Mouse (Mus musculus) left cerebral cortex, postnatal 14 days (tissue): ENCODE measurements at regions not wholly inside any gene's neighbourhood (a gene's known extent, or its start where the extent isn't known, plus 50 kb on each side); places are given as distances from the start of the nearest gene placed in this dataset.

Source experiments
- DNase-seq, 2 experiments: peaks; one replicate each; pipeline ENCODE4 v3.0.0; 2021 to 2022; ENCODE audit warnings: low spot score in 2 of 2, mixed read lengths in 1 of 2
- intact Hi-C: fragments of 180-260 bp; cut with DNase I; formaldehyde crosslinking; loops from one replicate; pipeline ENCODE4 v1.15.1; 2025

DNA sequence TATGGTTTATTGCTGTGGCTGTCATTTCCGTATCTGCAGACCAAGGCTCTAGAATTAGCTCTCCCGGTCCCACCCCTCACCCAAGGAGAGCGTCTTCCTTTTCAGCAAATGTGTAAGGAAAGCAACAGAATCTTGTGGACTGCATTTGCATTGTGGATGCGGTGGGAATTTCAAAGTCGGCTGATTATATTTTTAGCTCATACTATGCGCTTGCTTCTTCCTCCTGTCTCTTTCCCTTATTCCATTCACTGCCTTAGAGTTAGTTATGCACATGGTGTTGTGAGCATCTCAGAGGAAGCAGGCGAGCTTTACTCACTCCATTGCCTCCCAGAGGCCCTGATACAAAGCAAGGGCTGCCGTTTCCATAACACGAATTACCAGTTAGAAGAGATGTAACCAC lies 375.6 kb upstream of the Slc30a5 start:
- intact Hi-C loops = no loop called here

GRCm38 (mm10) chr13:101203463-101203862 lies 370.2 kb upstream of the Slc30a5 start:
- DNase-seq = no peak
- intact Hi-C loops = no loop called here

More for the DNA sequence above, 375.6 kb upstream of the Slc30a5 start:
- DNase-seq = peak in 1 of 2 experiments; percentile 46

DNA sequence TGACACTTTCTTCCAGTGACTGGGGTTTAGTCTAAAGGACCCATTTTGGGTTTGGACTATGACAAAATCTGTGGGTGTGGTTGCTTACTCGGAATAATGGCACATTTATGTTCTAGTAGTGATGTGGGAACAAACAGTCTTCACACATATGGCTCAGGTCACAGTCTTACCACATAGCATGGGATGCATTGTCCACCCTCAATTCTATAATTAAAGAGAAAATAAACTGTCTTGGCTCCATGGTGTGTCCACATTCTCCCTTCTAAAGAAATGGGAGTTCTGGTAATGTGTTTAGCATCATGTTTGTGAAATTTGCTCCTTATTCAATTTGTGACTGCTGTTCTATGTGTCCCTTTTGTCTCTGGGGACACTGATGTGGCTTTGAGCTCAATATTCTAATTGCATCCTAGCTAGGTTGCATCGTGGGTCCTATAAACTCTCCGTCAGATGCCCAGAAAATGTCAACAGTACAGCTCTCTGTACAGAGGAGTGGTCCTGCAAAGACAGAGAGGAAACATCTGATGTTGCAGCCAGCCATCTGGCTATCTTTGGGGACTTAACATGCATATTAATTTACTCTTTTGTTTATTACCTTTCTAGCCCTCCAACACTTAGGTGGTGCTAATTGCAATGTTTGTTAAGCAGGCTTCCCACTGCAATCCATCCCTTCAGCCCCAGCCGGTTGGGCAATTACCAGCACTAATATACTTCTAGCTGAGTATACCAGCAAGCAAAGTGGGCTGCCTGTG lies 369.5 kb upstream of the Slc30a5 start:
- intact Hi-C loops = no loop called here
- no peak for DNase-seq

- intact Hi-C loops = no loop called here
- DNase-seq = no peak
Measured at GRCm38 (mm10) chr13:101190249-101190830, 357.1 kb upstream of the Slc30a5 start.

DNA sequence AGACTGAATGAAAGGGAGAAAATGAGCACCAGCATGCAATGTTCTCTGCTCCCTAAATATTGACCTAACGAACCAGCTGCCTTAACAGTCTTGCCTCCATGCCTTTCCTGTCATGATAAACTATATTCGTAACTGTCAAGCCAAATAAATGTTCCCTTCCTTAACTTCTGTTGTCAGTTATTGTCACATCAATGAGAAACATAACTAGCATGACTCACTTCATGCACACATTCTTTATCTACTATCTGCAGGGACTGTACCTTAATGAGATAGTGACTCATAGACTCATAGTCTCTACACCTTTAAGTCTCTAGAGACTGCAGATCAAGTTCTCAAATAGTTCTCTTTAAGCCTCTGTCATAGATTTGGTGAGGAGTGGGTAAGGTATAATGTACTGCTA lies 349.2 kb upstream of the Slc30a5 start:
- intact Hi-C loops = no loop called here
- DNase-seq = no peak

DNA sequence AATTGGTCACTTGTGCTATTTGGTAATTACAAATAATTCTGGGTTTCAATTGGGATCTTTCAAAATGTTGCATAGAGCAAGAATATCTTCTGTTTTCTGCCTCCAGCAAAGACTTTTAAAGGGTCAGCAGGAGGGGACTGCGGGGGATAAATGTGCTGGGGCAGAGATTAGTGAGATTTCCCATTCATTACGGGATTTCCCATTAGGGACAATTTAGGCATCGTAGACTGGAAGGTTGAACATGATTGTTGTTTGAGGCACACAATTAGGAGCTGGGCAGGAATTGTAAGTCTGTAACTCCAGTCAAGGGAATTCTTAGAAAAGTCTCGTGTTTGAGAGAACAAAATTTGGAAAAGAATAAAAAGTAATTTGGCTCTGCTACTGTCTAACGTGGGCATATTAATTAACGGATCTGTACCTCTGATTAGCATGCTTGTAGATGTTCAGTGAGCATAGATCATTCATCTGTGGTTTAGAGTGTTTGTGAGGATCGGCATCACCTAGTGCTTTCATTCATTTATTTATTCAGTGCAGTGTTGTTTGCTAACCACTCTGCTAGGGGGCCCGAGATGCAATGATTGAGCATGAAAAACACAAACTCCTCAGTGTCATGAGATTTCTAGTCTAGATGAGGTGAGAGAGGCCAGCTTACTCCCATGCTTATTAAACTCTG lies 341.9 kb upstream of the Slc30a5 start:
- DNase-seq = no peak
- intact Hi-C loops = no loop called here

DNA sequence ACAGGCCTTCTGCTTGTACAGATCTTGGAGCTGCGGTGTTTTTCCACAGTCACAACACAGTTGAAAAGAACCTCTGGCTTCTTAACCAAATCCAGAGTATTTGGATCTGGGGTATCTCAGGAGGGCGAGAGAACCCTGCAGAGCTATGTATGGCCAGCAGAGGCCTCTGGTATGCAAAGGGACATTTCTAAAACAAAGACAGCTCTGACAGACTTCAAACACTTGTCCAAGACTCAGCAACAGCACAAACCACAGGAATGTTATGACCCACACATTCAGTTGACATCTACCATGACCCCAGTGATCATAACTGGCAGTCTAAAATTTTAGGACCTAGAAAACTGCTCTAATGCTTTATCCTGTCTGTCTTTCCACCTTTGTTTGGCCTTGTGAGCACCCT lies 328.5 kb upstream of the Slc30a5 start:
- intact Hi-C loops = no loop called here
- DNase-seq = no peak

- intact Hi-C loops = no loop called here
- no peak for DNase-seq
Measured at GRCm38 (mm10) chr13:101159878-101160277, 326.7 kb upstream of the Slc30a5 start.

- DNase-seq = no peak
- intact Hi-C loops = no loop called here
Measured at GRCm38 (mm10) chr13:101153760-101154159, 320.5 kb upstream of the Slc30a5 start.

DNA sequence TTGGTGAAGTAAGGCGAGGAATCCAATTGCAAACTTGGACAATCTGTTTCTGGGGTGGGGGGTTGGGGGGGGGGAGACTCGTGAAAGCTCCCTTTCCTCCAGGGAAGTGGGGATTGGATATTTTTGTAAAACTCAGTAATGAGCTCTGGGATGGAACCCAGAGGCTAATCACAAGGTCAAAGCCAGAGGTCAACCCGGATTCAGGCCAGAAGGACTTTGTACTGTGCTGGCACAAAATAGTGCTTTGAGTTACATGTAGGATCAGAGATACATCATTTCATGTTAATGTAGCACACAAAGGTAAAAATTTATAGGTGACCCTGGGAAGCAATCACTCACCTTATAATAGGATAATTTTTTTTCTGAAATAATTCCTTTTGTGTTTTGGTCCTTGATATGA lies 309.5 kb upstream of the Slc30a5 start:
- no peak for DNase-seq
- intact Hi-C loops = no loop called here

- no peak for DNase-seq
- intact Hi-C loops = no loop called here
Measured at GRCm38 (mm10) chr13:101142104-101142735, 309.0 kb upstream of the Slc30a5 start.

GRCm38 (mm10) chr13:101129466-101129865 lies 296.2 kb upstream of the Slc30a5 start:
- peak; percentile 6 to 25 for DNase-seq
- intact Hi-C loops = no loop called here

GRCm38 (mm10) chr13:101127808-101128207 lies 294.6 kb upstream of the Slc30a5 start:
- intact Hi-C loops = no loop called here
- no peak for DNase-seq

DNA sequence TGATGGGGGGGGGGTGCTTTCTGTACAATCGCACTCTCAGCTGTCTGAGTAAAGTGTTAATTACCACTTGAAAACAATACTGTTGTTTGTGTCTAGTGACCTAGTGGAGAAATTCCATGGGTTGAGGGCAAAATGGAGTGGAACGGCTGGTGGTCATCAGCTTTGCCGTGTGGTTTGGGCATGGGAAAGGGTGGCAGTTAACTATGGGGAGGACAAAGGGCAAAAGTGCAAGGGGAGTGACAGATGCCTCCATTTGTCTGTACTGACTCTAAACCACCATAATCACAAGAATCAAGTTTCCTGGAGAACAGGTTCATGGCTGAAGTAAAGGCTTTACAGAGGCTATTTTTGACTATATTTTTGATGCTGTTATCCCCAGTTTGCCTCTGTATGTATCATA lies 294.0 kb upstream of the Slc30a5 start:
- DNase-seq = no peak

DNA sequence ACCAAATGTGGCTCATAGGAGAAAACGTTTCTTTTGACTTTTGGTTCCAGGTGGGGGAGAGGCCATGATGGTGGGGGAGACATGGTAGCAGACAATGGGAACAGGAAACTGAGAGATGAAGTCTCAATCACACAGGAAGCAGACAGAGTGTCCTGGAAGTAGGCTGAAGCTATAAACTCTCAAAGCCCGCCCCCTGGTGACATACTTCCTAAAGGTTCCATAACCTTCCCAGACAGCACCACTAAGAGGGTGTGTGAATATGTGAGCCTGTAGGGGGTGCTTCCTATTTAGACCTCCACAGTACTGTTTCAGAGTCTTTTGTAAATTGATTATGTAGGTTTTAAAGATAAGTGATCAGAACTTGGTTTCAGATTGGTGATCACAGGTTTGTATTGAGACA lies 284.1 kb upstream of the Slc30a5 start:
- DNase-seq = no peak
- intact Hi-C loops = no loop called here

More for the DNA sequence above, 294.0 kb upstream of the Slc30a5 start:
- intact Hi-C loops = no loop called here

GRCm38 (mm10) chr13:101115296-101115695 lies 282.1 kb upstream of the Slc30a5 start:
- DNase-seq = no peak
- intact Hi-C loops = no loop called here

DNA sequence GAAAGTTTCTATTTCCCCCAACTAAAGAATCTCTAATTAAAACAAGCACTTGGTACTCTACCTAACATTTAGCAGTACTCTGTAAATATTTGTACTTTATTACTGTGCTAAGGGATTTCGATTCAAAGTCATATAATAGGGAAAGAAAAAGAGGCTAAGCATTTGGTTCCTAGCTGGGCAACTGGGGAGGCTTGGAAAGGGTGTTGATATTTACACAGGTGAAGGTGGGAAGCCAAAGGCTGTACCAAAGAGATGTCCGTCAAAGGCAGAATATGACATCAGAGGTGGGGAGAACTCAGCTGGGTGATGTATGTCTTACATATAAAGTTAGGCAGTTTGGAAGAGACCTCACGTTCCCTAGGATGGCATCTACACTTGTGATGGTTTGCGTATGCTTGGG lies 278.9 kb upstream of the Slc30a5 start:
- no peak for DNase-seq
- intact Hi-C loops = no loop called here

GRCm38 (mm10) chr13:101111773-101112172 lies 278.5 kb upstream of the Slc30a5 start:
- DNase-seq = no peak
- intact Hi-C loops = no loop called here

GRCm38 (mm10) chr13:101100621-101101020 lies 267.4 kb upstream of the Slc30a5 start:
- intact Hi-C loops = no loop called here
- DNase-seq = peak; percentile 22 to 31

- intact Hi-C loops = no loop called here
Measured at GRCm38 (mm10) chr13:101096856-101097255, 263.6 kb upstream of the Slc30a5 start.

More at GRCm38 (mm10) chr13:101096856-101097255, 263.6 kb upstream of the Slc30a5 start:
- no peak for DNase-seq
